Mouse (Mus musculus) heart, embryonic 11.5 days (tissue): ENCODE data around the gene Cap2. TPM values are rescaled to one million over a fixed set of nuclear protein-coding genes. Genes with fewer than 3 reads are reported as not detected.

ENCODE experiments used
- ATAC-seq: fragments of 200-750 bp; cut with Nextera tagmentation; replicated peaks from 2 replicates; pipeline ENCODE4 v1.8.0; 2017; ENCODE audit warnings: moderate library complexity; ENCODE audit not compliant: insufficient number of reproducible peaks, low FRiP score, low TSS enrichment
- H3K27ac ChIP-seq: fragments of 300-500 bp; sonication (generic); 2 replicates; pipeline ENCODE4 v1.5.1; 2014; ENCODE audit warnings: mild to moderate bottlenecking, low read depth, low read length
- H3K27me3 ChIP-seq: fragments of 300-500 bp; sonication (generic); 2 replicates; pipeline ENCODE4 v1.6.1; 2014; ENCODE audit warnings: mild to moderate bottlenecking, low read length, mixed read lengths; ENCODE audit not compliant: control insufficient read depth, insufficient read depth
- H3K36me3 ChIP-seq: fragments of 300-500 bp; sonication (generic); 2 replicates; pipeline ENCODE4 v1.6.1; 2014; ENCODE audit warnings: mild to moderate bottlenecking, low read length, moderate library complexity, mixed read lengths; ENCODE audit not compliant: control insufficient read depth, insufficient read depth
- H3K4me1 ChIP-seq: fragments of 300-500 bp; sonication (generic); 2 replicates; pipeline ENCODE4 v1.6.1; 2014; ENCODE audit warnings: low read length; ENCODE audit not compliant: control insufficient read depth, insufficient read depth
- H3K4me2 ChIP-seq: fragments of 300-500 bp; sonication (generic); 2 replicates; pipeline ENCODE4 v1.6.1; 2014; ENCODE audit warnings: mild to moderate bottlenecking, moderate library complexity
- H3K4me3 ChIP-seq: fragments of 300-500 bp; sonication (generic); 2 replicates; pipeline ENCODE4 v1.5.1; 2014; ENCODE audit warnings: low read depth, low read length
- H3K9ac ChIP-seq: fragments of 300-500 bp; sonication (generic); 2 replicates; pipeline ENCODE4 v1.6.1; 2014; ENCODE audit warnings: mild to moderate bottlenecking, low read depth, low read length, moderate library complexity
- H3K9me3 ChIP-seq: fragments of 300-500 bp; sonication (generic); replicated peaks from 2 replicates; pipeline ENCODE4 v1.6.1; 2016; ENCODE audit warnings: low read length; ENCODE audit not compliant: control insufficient read depth
- WGBS: fragments of 180-500 bp; shearing (Covaris S2); extraction: QIAGEN DNeasy Blood & Tissue Kit; methylation state at CpG from one replicate; pipeline ENCODE4 v1.1.7; 2014; ENCODE audit not compliant: insufficient replicate concordance; 5-methylcytosine and 5-hydroxymethylcytosine counted together
- polyA plus RNA-seq: library from polyadenylated mRNA; unstranded; fragments of >200 nt; fragmentation: Nextera tagmentation; extraction: Ambion mirVana; gene quantifications from 2 replicates; pipeline ENCODE4 v1.2.1, GENCODE M21; 2014

Gene Cap2
- polyA plus RNA-seq, 1 experiment from 2014 or later: 122 TPM

DNA sequence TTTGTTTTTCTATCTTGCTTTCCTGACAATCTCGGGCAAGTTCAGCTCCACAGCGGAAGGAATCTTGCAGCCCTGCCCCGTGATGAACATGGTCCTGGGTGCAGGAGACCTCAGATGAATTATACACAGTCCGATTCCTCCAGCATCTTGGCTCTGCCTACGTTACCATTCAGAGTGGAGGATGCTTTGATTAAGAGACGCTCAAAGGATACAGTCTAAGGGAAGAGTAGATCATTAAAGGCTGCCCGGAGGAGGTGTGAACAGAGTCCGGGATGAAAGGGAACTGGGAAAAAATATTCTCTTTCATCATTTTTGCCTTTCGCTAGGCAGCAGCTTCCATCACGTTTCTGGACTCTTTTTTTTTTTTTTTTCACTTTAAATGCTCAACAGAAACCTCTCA lies 27.4 kb downstream of the Cap2 start:
- no peaks in the 10 kb centered on the region for H3K9me3 ChIP-seq
- WGBS: 60% methylated on average over 10 of the region's 10 CpGs
- no peak overlapping the region for H3K4me2 ChIP-seq
- H3K9ac ChIP-seq: no peak overlapping the region; the same call in 1 of the 2 replicates
- H3K27ac ChIP-seq: no peak overlapping the region
- no peak for ATAC-seq
- H3K4me1 ChIP-seq: peaks cover 26% of the 10 kb centered on the region
- H3K27me3 ChIP-seq: no peaks in the 10 kb centered on the region
- H3K4me3 ChIP-seq: no peak overlapping the region
- H3K36me3 ChIP-seq: 0 out of 2 replicates have a peak, but pooled peaks cover 2% of the 10 kb centered on the region

DNA sequence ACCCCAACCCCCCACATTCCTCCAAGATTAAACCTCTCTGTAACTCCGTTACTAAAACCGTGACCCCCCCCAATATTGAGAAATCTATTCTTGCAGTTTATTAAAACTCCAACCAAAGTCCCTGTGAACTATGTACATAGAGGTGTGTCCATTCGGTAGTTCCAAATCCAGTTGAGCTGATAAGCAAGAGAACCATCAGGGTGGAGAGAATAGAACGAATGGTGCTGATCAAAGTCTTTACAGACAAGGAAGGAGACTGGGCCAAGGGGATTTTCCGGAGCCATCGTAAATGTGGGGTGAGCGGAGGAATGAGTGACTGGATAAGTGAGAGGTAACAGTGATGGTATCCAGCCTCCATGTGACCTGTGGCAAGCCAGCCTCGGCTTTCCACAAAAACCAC lies 28.9 kb downstream of the Cap2 start:
- H3K36me3 ChIP-seq: 0 out of 2 replicates have a peak, but pooled peaks cover 2% of the 10 kb centered on the region
- no peak overlapping the region for H3K4me3 ChIP-seq
- H3K27me3 ChIP-seq: no peaks in the 10 kb centered on the region
- no peak overlapping the region for H3K9ac ChIP-seq
- no peak for ATAC-seq
- no peaks in the 10 kb centered on the region for H3K9me3 ChIP-seq
- H3K4me1 ChIP-seq: peaks cover 26% of the 10 kb centered on the region
- H3K4me2 ChIP-seq: peak overlapping the region; percentile 7; the same call in 1 of the 2 replicates
- 43% methylated on average over 8 of the region's 8 CpGs for WGBS
- no peak overlapping the region for H3K27ac ChIP-seq

DNA sequence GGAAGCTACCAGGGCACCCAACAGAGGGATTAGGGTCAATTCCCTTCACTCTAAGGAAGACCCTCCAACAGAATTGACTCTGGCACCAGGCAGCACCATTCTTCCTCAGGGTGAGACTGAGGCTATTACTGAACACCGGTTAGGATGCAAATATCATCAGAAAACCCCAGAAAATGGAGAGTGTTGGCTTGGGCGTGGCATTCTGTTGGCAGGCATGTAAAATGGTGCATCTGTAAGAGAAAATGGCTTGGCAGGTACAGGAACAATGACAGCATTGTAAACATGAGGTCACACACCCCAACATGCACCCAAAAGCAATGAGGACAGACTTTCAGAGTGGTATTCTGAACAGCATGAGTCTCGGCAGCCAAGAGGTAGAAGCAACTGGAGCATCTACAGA lies 30.0 kb downstream of the Cap2 start:
- H3K9me3 ChIP-seq: no peaks in the 10 kb centered on the region
- no peak for ATAC-seq
- no peak overlapping the region for H3K27ac ChIP-seq
- H3K4me3 ChIP-seq: no peak overlapping the region
- H3K36me3 ChIP-seq: 0 out of 2 replicates have a peak, but pooled peaks cover 2% of the 10 kb centered on the region
- no peaks in the 10 kb centered on the region for H3K27me3 ChIP-seq
- H3K9ac ChIP-seq: no peak overlapping the region
- H3K4me2 ChIP-seq: no peak overlapping the region
- WGBS: 84% methylated on average over 3 of the region's 3 CpGs
- H3K4me1 ChIP-seq: peaks cover 26% of the 10 kb centered on the region

DNA sequence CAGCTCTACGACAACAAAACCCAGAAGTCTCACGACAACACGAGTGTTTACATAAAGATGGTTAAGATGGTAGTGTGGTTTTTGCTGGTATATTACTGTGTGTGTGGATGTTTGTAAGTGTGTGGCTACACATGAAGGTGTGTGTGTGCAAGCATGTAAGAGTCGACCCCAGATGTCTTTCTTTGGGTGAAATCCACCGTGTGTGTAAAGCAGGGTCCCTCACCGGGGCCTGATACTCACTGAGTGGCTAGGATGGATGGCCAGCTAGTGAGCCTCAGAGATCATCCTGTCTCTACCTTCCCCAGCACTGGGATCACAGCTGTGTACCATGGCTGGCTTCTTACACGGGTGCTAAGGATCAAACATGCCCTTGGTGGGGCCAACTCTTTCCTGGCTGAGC lies 30.6 kb downstream of the Cap2 start:
- no peak overlapping the region for H3K4me2 ChIP-seq
- WGBS: 84% methylated on average over 7 of the region's 7 CpGs
- no peak for ATAC-seq

DNA sequence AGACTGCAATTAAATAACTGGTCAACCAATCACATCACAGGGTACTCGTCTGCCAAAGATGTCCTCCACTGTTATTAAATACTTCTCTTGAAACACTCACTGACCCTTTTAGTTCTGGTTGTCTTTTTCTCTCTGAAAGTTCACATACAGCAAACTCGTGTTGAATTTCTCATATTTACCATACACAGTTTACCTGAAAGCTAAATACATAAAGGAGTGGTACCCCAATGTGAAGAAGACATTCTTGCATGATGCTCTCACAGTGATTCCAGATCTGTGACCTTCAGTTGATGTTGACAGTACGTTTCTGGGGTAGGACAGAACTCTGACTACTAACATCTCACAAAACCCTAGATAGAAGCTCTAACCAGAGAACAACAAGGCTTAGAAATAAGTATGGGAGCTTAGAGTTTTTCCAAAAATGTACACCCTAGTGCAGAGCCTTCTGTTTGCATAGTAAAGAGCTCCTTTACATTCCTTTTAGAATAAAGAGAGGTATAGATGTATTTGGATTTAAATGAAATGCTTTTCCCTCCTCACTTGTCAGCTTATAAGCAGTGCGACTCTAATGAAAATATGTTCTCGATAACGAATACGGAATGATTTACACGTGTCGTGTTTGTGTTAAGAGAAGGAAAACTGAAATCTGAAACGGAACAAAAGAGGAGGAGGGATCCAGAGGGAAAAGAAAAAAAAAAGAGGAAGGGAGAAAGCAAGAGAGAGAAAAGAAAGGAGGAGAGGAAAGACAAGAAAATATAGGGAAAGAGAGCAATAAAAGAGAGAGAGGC lies 31.9 kb downstream of the Cap2 start:
- no peaks in the 10 kb centered on the region for H3K27me3 ChIP-seq
- no peak overlapping the region for H3K27ac ChIP-seq
- H3K36me3 ChIP-seq: 0 out of 2 replicates have a peak, but pooled peaks cover 2% of the 10 kb centered on the region
- H3K4me1 ChIP-seq: peaks cover 26% of the 10 kb centered on the region
- no peak overlapping the region for H3K4me2 ChIP-seq
- WGBS: 64% methylated on average over 10 of the region's 10 CpGs
- ATAC-seq: no peak
- no peak overlapping the region for H3K9ac ChIP-seq
- H3K9me3 ChIP-seq: no peaks in the 10 kb centered on the region
- H3K4me3 ChIP-seq: no peak overlapping the region

More for the DNA sequence above, 30.6 kb downstream of the Cap2 start:
- Histone ChIP-seq H3K27me3 (no peaks in the 10 kb centered on the region), H3K9ac (no peak overlapping the region), H3K27ac (no peak overlapping the region), H3K4me3 (no peak overlapping the region), H3K36me3 (0 out of 2 replicates have a peak, but pooled peaks cover 2% of the 10 kb centered on the region), H3K4me1 (peaks cover 26% of the 10 kb centered on the region), H3K9me3 (no peaks in the 10 kb centered on the region)

DNA sequence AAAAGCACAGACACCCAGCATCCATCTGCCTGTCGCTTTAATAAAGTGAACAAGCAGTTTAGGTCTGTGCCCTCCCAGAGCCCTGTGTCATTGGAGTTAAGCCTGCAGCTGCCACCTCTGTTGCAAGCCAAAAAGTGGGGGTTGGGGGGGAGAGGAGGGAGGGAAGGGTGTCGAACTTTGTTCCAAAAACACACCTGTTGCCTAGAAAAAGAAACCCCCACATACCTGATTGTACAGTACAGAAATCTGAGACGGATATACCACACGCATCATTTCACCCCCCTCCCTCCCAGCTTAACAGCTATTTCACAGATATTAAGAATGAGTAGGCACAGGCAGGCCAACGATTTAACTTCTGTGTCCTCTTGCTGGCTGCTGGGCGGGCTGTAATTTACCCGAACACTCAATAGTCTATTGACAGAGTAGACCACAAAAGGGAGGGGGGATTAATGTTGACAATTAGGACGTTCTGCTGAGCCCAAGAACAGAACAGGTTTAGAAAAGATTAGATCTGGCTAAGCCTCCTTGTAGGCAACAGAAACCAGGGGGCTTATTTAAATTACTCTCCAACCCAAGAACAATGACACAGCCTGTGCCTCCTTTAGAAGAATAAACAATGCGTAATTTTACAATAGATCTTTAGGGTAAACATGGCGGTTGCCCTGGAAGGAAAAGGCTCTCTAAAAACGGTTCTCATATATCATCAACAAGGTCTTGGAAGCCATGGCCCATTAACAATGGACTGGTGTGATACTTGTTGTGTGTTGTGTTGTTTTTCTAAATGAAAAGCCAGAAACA lies 32.7 kb downstream of the Cap2 start:
- Histone ChIP-seq H3K4me2 (no peak overlapping the region), H3K27ac (no peak overlapping the region), H3K27me3 (no peaks in the 10 kb centered on the region), H3K4me3 (no peak overlapping the region), H3K9me3 (no peaks in the 10 kb centered on the region), H3K36me3 (0 out of 2 replicates have a peak, but pooled peaks cover 2% of the 10 kb centered on the region), H3K9ac (no peak overlapping the region), H3K4me1 (peaks cover 21% of the 10 kb centered on the region)
- WGBS: 47% methylated on average over 11 of the region's 11 CpGs
- ATAC-seq: no peak

DNA sequence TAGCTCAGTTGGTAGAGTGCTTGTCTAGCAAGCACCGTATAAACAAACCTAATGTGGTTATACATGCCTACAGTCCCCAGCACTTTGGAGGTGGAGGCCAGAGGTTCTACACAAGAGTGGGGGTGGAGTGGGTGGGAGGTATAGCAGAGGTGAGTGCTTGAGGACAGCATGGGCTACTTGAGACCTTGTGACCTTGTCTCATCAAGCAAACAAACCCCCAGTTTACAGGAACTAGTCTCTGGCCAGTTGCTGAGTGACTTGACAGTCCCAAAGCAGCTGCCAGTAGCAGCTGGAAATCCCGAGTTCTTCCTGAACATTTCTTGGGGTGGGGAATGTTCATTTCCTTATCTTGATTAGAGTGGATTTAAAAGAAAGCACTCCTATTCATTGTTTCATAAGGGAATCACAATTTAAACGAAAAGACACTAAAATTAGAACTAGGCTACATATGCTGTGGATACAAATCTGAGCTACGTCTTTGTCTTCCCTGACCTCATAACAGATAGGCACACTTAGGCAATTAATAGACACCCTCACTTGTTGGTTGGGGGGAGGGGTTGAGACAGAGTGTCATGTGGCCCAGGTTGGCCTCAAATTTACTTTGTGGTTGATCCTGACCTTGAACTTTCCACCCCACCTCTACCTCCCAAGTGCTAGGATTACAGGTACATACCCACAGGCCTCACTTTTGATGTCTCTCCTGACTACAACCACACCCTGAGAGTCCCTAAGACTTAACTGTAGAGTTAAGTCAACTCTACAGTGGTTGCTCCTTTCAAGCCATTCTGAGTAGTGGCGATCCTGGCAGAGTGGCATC lies 33.5 kb downstream of the Cap2 start:
- no peak overlapping the region for H3K4me2 ChIP-seq
- 0 out of 2 replicates have a peak, but pooled peaks cover 2% of the 10 kb centered on the region for H3K36me3 ChIP-seq
- no peaks in the 10 kb centered on the region for H3K9me3 ChIP-seq
- WGBS: 64% methylated on average over 5 of the region's 5 CpGs
- no peak for ATAC-seq
- H3K27me3 ChIP-seq: no peaks in the 10 kb centered on the region
- no peak overlapping the region for H3K27ac ChIP-seq
- no peak overlapping the region for H3K4me3 ChIP-seq
- H3K4me1 ChIP-seq: peaks cover 15% of the 10 kb centered on the region; the same call in 1 of the 2 replicates
- H3K9ac ChIP-seq: no peak overlapping the region

DNA sequence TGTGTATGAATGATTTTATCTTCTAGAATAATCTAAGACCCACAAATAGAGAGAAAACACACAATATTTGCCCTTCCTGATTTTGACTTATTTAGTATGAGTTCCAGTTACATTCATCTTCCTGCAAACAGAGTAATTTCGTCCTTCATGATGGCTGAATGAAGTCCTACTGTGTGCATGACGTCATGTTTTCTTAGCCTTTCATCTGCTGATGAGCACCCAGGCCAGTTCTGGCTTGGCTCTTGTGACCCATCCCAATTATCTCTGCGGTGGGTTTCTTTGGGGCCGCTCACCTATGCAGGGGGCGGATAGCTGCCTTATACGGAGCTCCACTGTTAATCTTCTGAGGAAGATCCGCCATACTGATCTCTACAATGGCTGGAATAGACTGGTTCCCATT lies 37.6 kb downstream of the Cap2 start:
- no peak overlapping the region for H3K4me3 ChIP-seq

More for the DNA sequence above, 37.6 kb downstream of the Cap2 start:
- no peak overlapping the region for H3K27ac ChIP-seq
- no peaks in the 10 kb centered on the region for H3K36me3 ChIP-seq
- WGBS: 92% methylated on average over 7 of the region's 7 CpGs
- no peak overlapping the region for H3K4me2 ChIP-seq
- no peak overlapping the region for H3K9ac ChIP-seq
- no peak for ATAC-seq
- peaks cover 8% of the 10 kb centered on the region; the same call in 1 of the 2 replicates for H3K4me1 ChIP-seq
- H3K27me3 ChIP-seq: no peaks in the 10 kb centered on the region
- no peaks in the 10 kb centered on the region for H3K9me3 ChIP-seq
